Mouse (Mus musculus): ENCODE results near the gene Cab39l. TPM values are rescaled to one million over a fixed set of nuclear protein-coding genes. Genes with fewer than 3 reads are reported as not detected.

Gene Cab39l
- polyA plus RNA-seq, 1 experiment from 2014 or later: 22.4 TPM

- no peak overlapping the region for H3K4me2 ChIP-seq (ENCODE audit: low read length)
- no peak overlapping the region for H3K4me3 ChIP-seq (ENCODE audit: low read depth, low read length)
- H3K36me3 ChIP-seq (ENCODE audit: control insufficient read depth, insufficient read depth, low read length): no peaks in the 10 kb centered on the region
- H3K9me3 ChIP-seq (replicated peaks; ENCODE audit: control insufficient read depth, low read length, poor library complexity, severe bottlenecking): no peaks in the 10 kb centered on the region
- peaks cover 6% of the 10 kb centered on the region for H3K4me1 ChIP-seq (ENCODE audit: control insufficient read depth, insufficient read depth, low read length)
- no peaks in the 10 kb centered on the region for H3K27me3 ChIP-seq (ENCODE audit: control insufficient read depth, insufficient read depth, low read depth, low read length)
- no peak overlapping the region for H3K27ac ChIP-seq (ENCODE audit: low read length)
- no peak for ATAC-seq
- H3K9ac ChIP-seq (ENCODE audit: low read depth, low read length): no peak overlapping the region
- WGBS: 94% methylated on average over 3 of the region's 3 CpGs
Measured at GRCm38 (mm10) chr14:59437398-59437797, 3.4 kb upstream of the Cab39l start.

GRCm38 (mm10) chr14:59438505-59438904, 2.3 kb upstream of the Cab39l start:
- Histone ChIP-seq H3K4me1 (ENCODE audit: control insufficient read depth, insufficient read depth, low read length) (peaks cover 6% of the 10 kb centered on the region), H3K36me3 (ENCODE audit: control insufficient read depth, insufficient read depth, low read length) (no peaks in the 10 kb centered on the region), H3K9ac (ENCODE audit: low read depth, low read length) (no peak overlapping the region), H3K4me3 (ENCODE audit: low read depth, low read length) (no peak overlapping the region), H3K4me2 (ENCODE audit: low read length) (no peak overlapping the region), H3K9me3 (replicated peaks; ENCODE audit: control insufficient read depth, low read length, poor library complexity, severe bottlenecking) (no peaks in the 10 kb centered on the region), H3K27me3 (ENCODE audit: control insufficient read depth, insufficient read depth, low read depth, low read length) (no peaks in the 10 kb centered on the region), H3K27ac (ENCODE audit: low read length) (no peak overlapping the region)
- WGBS: 90% methylated on average over 2 of the region's 2 CpGs
- no peak for ATAC-seq

DNA sequence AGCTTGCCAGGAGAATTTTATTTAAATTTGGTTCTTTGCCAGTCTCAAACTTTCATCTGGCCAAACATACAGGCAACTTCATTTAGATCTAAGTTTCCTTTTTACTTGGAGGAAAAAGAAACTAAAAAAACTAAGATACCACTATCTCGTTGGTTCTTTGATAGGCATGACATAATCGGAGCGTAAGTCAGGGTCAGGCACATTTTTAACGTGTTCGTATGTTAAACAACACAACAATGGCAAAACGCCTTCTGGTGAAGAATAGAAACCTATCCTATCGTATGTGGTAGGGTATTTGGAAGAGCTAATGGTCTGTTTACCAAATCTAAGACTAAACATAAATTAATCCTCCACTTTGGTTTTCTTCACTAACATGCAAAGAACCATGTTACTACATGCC, 733 bp upstream of the Cab39l start:
- Histone ChIP-seq H3K9ac (ENCODE audit: low read depth, low read length) (peak overlapping the region; percentile 81), H3K36me3 (ENCODE audit: control insufficient read depth, insufficient read depth, low read length) (no peaks in the 10 kb centered on the region), H3K27ac (ENCODE audit: low read length) (no peak overlapping the region), H3K4me3 (ENCODE audit: low read depth, low read length) (peak overlapping the region; percentile 81), H3K4me1 (ENCODE audit: control insufficient read depth, insufficient read depth, low read length) (peaks cover 6% of the 10 kb centered on the region), H3K4me2 (ENCODE audit: low read length) (peak overlapping the region; percentile 73), H3K9me3 (replicated peaks; ENCODE audit: control insufficient read depth, low read length, poor library complexity, severe bottlenecking) (no peaks in the 10 kb centered on the region), H3K27me3 (ENCODE audit: control insufficient read depth, insufficient read depth, low read depth, low read length) (no peaks in the 10 kb centered on the region)
- peak; percentile 0; the same call in 1 of the 2 replicates for ATAC-seq
- WGBS: 18% methylated on average over 7 of the region's 7 CpGs

DNA sequence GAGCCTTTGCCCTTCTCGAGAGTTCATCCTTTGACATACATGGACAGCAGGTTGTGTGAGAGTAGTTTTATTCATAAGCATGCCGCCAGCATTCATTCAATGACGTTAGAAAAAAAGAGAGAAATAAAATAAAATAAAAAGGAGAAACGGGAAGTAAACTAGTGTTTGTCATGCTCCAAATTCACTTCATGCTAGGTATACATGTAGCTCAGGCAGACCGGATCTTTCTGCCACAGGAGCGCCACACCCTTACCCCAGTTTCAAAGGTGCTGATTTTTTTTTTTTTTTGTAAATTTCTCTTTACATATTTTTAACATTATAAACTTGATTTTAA, 667 bp downstream of the Cab39l start:
- 13% methylated on average over 6 of the region's 6 CpGs for WGBS
- ATAC-seq: no peak
- no peaks in the 10 kb centered on the region for H3K36me3 ChIP-seq (ENCODE audit: control insufficient read depth, insufficient read depth, low read length)
- H3K4me1 ChIP-seq (ENCODE audit: control insufficient read depth, insufficient read depth, low read length): peaks cover 6% of the 10 kb centered on the region
- H3K4me2 ChIP-seq (ENCODE audit: low read length): peak overlapping the region; percentile 75
- H3K27me3 ChIP-seq (ENCODE audit: control insufficient read depth, insufficient read depth, low read depth, low read length): no peaks in the 10 kb centered on the region
- H3K9me3 ChIP-seq (replicated peaks; ENCODE audit: control insufficient read depth, low read length, poor library complexity, severe bottlenecking): no peaks in the 10 kb centered on the region
- H3K9ac ChIP-seq (ENCODE audit: low read depth, low read length): peak overlapping the region; percentile 84
- no peak overlapping the region; the same call in 1 of the 2 replicates for H3K27ac ChIP-seq (ENCODE audit: low read length)
- H3K4me3 ChIP-seq (ENCODE audit: low read depth, low read length): peak overlapping the region; percentile 81

DNA sequence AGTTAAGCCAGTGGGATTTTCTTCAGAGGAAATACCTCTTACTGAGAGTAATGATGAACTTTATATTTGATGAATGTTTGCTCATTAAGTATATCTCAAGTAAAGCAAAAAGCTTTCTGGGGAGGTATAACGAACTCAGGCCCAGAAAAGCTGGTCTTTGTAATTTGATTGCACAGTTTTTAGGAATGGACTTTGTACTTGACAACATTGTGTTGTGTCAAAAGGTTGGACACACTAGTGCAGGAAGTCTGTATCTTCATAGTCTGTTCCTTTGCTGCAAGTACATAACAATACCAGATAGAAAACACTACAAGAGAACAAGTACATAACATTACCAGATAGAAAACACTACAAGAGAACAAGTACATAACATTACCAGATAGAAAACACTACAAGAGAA, 4.6 kb downstream of the Cab39l start:
- Histone ChIP-seq H3K9me3 (replicated peaks; ENCODE audit: control insufficient read depth, low read length, poor library complexity, severe bottlenecking) (no peaks in the 10 kb centered on the region), H3K36me3 (ENCODE audit: control insufficient read depth, insufficient read depth, low read length) (no peaks in the 10 kb centered on the region), H3K27ac (ENCODE audit: low read length) (no peak overlapping the region), H3K4me2 (ENCODE audit: low read length) (no peak overlapping the region), H3K9ac (ENCODE audit: low read depth, low read length) (no peak overlapping the region), H3K4me3 (ENCODE audit: low read depth, low read length) (no peak overlapping the region), H3K27me3 (ENCODE audit: control insufficient read depth, insufficient read depth, low read depth, low read length) (no peaks in the 10 kb centered on the region), H3K4me1 (ENCODE audit: control insufficient read depth, insufficient read depth, low read length) (peaks cover 2% of the 10 kb centered on the region; the same call in 1 of the 2 replicates)
- 87% methylated on average over 1 of the region's 1 CpGs for WGBS
- no peak for ATAC-seq

GRCm38 (mm10) chr14:59447981-59448380, 7.2 kb downstream of the Cab39l start:
- Histone ChIP-seq H3K9me3 (replicated peaks; ENCODE audit: control insufficient read depth, low read length, poor library complexity, severe bottlenecking) (no peaks in the 10 kb centered on the region), H3K4me3 (ENCODE audit: low read depth, low read length) (no peak overlapping the region), H3K9ac (ENCODE audit: low read depth, low read length) (no peak overlapping the region), H3K27me3 (ENCODE audit: control insufficient read depth, insufficient read depth, low read depth, low read length) (no peaks in the 10 kb centered on the region), H3K36me3 (ENCODE audit: control insufficient read depth, insufficient read depth, low read length) (no peaks in the 10 kb centered on the region), H3K4me1 (ENCODE audit: control insufficient read depth, insufficient read depth, low read length) (no peaks in the 10 kb centered on the region), H3K27ac (ENCODE audit: low read length) (no peak overlapping the region), H3K4me2 (ENCODE audit: low read length) (no peak overlapping the region)
- ATAC-seq: no peak

DNA sequence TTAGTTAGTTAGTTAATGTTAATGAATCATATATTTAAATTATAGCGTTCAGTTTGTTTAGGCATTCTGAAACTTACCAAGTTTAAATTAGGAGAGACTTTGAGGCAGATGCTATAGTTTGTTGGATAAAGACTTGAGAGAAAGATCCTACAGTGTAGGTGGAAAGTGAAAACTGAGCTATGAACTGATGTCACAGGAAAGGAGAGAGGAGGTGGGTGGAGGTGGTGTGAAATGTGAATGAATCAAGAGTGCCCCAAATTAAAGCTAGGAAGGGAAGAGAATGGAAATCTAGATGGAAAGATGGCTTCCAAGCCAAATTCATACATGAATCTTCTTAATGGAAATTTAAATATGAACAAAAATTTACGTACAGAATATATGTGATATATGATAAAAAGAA, 25.7 kb downstream of the Cab39l start:
- ATAC-seq: no peak
- H3K4me1 ChIP-seq (ENCODE audit: control insufficient read depth, insufficient read depth, low read length): no peaks in the 10 kb centered on the region
- 97% methylated on average over 2 of the region's 2 CpGs for WGBS
- no peaks in the 10 kb centered on the region; the same call in 1 of the 2 replicates for H3K36me3 ChIP-seq (ENCODE audit: control insufficient read depth, insufficient read depth, low read length)
- no peaks in the 10 kb centered on the region for H3K9me3 ChIP-seq (replicated peaks; ENCODE audit: control insufficient read depth, low read length, poor library complexity, severe bottlenecking)
- no peak overlapping the region for H3K4me3 ChIP-seq (ENCODE audit: low read depth, low read length)
- H3K27ac ChIP-seq (ENCODE audit: low read length): no peak overlapping the region
- H3K4me2 ChIP-seq (ENCODE audit: low read length): no peak overlapping the region
- H3K27me3 ChIP-seq (ENCODE audit: control insufficient read depth, insufficient read depth, low read depth, low read length): no peaks in the 10 kb centered on the region
- no peak overlapping the region for H3K9ac ChIP-seq (ENCODE audit: low read depth, low read length)

DNA sequence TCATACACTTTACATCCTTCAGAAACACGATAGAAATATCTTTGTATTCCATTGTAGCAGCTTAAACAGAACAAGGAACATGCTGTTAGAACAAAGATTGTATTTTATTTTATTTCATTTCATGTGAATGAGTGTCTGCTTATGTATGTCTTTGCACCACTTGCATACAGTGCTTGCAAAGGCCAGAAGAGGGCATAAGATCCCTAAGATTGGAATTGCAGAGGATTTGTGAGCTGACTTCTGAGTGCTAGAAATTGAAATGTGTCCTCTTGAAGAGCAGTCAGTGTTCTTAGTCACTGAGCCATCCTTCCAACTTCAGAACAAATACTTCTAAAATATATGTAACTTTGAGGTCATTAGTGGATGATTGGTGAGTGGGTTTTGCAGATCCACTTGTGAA, 27.0 kb downstream of the Cab39l start:
- H3K9me3 ChIP-seq (replicated peaks; ENCODE audit: control insufficient read depth, low read length, poor library complexity, severe bottlenecking): no peaks in the 10 kb centered on the region
- H3K36me3 ChIP-seq (ENCODE audit: control insufficient read depth, insufficient read depth, low read length): no peaks in the 10 kb centered on the region
- no peaks in the 10 kb centered on the region for H3K27me3 ChIP-seq (ENCODE audit: control insufficient read depth, insufficient read depth, low read depth, low read length)
- no peak for ATAC-seq
- H3K4me2 ChIP-seq (ENCODE audit: low read length): no peak overlapping the region
- H3K9ac ChIP-seq (ENCODE audit: low read depth, low read length): no peak overlapping the region
- H3K4me1 ChIP-seq (ENCODE audit: control insufficient read depth, insufficient read depth, low read length): no peaks in the 10 kb centered on the region
- WGBS: 65% methylated on average over 1 of the region's 1 CpGs
- no peak overlapping the region for H3K27ac ChIP-seq (ENCODE audit: low read length)
- H3K4me3 ChIP-seq (ENCODE audit: low read depth, low read length): no peak overlapping the region

- WGBS: 98% methylated on average over 1 of the region's 1 CpGs
Measured at GRCm38 (mm10) chr14:59470781-59471180, 30.0 kb downstream of the Cab39l start.

DNA sequence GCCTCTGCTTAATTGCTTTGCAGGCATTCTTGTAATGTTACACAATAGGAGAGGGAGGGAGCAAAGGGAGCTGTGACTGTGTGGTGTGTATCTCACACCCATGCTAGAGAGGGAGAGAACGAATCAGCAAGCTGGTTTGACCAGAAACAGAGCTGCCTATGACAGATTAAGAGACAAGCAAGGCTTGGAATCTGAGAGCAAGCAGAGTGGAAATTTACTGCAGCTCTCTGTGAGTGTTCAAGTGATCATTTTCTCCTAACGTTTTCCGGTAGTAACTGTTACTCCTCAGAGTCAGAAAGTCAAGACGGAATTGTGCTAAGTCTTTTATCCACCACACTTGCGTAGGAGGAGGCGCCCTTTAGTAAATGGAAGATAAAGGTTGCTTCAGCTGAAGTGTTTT, 37.9 kb downstream of the Cab39l start:
- no peak overlapping the region for H3K9ac ChIP-seq (ENCODE audit: low read depth, low read length)
- ATAC-seq: no peak
- no peaks in the 10 kb centered on the region for H3K4me1 ChIP-seq (ENCODE audit: control insufficient read depth, insufficient read depth, low read length)
- H3K27ac ChIP-seq (ENCODE audit: low read length): no peak overlapping the region
- 65% methylated on average over 6 of the region's 6 CpGs for WGBS
- H3K36me3 ChIP-seq (ENCODE audit: control insufficient read depth, insufficient read depth, low read length): no peaks in the 10 kb centered on the region
- H3K4me3 ChIP-seq (ENCODE audit: low read depth, low read length): no peak overlapping the region
- no peaks in the 10 kb centered on the region for H3K9me3 ChIP-seq (replicated peaks; ENCODE audit: control insufficient read depth, low read length, poor library complexity, severe bottlenecking)
- H3K4me2 ChIP-seq (ENCODE audit: low read length): no peak overlapping the region
- no peaks in the 10 kb centered on the region for H3K27me3 ChIP-seq (ENCODE audit: control insufficient read depth, insufficient read depth, low read depth, low read length)

More at GRCm38 (mm10) chr14:59470781-59471180, 30.0 kb downstream of the Cab39l start:
- H3K36me3 ChIP-seq (ENCODE audit: control insufficient read depth, insufficient read depth, low read length): no peaks in the 10 kb centered on the region
- no peaks in the 10 kb centered on the region for H3K4me1 ChIP-seq (ENCODE audit: control insufficient read depth, insufficient read depth, low read length)
- no peak overlapping the region for H3K9ac ChIP-seq (ENCODE audit: low read depth, low read length)
- no peaks in the 10 kb centered on the region for H3K9me3 ChIP-seq (replicated peaks; ENCODE audit: control insufficient read depth, low read length, poor library complexity, severe bottlenecking)
- H3K4me2 ChIP-seq (ENCODE audit: low read length): no peak overlapping the region
- ATAC-seq: no peak
- H3K27me3 ChIP-seq (ENCODE audit: control insufficient read depth, insufficient read depth, low read depth, low read length): no peaks in the 10 kb centered on the region
- H3K27ac ChIP-seq (ENCODE audit: low read length): no peak overlapping the region
- H3K4me3 ChIP-seq (ENCODE audit: low read depth, low read length): no peak overlapping the region
